Mouse (Mus musculus): ENCODE results near the gene Bckdhb.

DNA sequence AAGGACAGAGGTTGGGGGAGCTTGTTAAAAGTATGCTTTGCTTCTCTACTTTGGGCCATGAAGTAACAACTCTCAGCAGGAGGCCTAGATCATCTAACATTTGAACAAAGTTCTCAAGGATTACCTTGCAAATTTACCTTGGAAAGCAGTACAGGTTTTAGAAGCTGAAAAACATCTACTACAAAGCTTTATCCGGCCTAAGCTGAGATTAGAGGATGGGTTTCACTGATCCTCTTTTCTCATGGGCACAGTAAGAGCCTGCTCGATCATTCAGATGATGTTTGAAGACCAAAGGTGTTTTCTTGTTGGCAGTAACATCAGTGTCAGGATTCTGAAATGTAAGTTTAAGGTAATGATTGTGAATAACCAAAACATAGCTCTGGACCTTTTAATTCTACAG lies 14.0 kb upstream of the Bckdhb start:
- TF ChIP-seq MAFK (IDR thresholded peaks at IDR 0.05; ENCODE audit: insufficient read depth, low read depth, low read length) (no peak), ZNF384 (IDR thresholded peaks at IDR 0.05; ENCODE audit: low read depth, low read length) (no peak), CHD2 (IDR thresholded peaks at IDR 0.05; ENCODE audit: low read depth, low read length) (no peak), ZC3H11A (IDR thresholded peaks at IDR 0.05; ENCODE audit: borderline replicate concordance, low read depth, low read length) (no peak)

Data from ES-E14 (cell line).